Mouse (Mus musculus): ENCODE results near the gene Hoxa4. TPM values are rescaled to one million over a fixed set of nuclear protein-coding genes. Genes with fewer than 3 reads are reported as not detected.

The Hoxa4 gene
- total RNA-seq, 4 experiments from 2014 or later, result 1.9 to 3.3 (median 2.7) TPM

Small RNA genes lying within 50 kb of the gene (microRNA-seq; reads per million reads assigned to microRNA genes)
- 25.4 to 87.8 reads per million in 2 experiments for gene Mir196b

Other genes starting within 250 kb of the Hoxa4 start
- gene Skap2, start 179.2 kb downstream of the Hoxa4 start, total RNA-seq (2022), result 10 to 100 TPM; 43.7 to 73.2 (median 54.2) TPM
- 1 to 10 TPM in 1 of 4 experiments, under 1 TPM in 3; 0.23 to 1.1 (median 0.83) TPM for gene Hoxa1, start 33.4 kb downstream of the Hoxa4 start, total RNA-seq (2022)
- 1 to 10 TPM in 3 of 4 experiments, under 1 TPM in 1; 0.80 to 3.4 (median 2.6) TPM for gene Hoxa2, start 26.9 kb downstream of the Hoxa4 start, total RNA-seq (2022)
- under 1 TPM; 0.17 to 0.77 (median 0.42) TPM for gene 5730596B20Rik, start 14.3 kb downstream of the Hoxa4 start, total RNA-seq (2022)
- 10 to 100 TPM; 10.8 to 15.6 (median 13.3) TPM for gene Hoxa5, start 12.8 kb upstream of the Hoxa4 start, total RNA-seq (2022)
- gene Hoxa6, start 17.0 kb upstream of the Hoxa4 start, total RNA-seq (2022), result 1 to 10 TPM; 3.6 to 9.5 (median 5.2) TPM
- gene Hoxa3, start 21.6 kb upstream of the Hoxa4 start, total RNA-seq (2022), result 1 to 10 TPM; 2.9 to 9.8 (median 6.8) TPM
- 1 to 10 TPM in 2 of 4 experiments, under 1 TPM in 2; 0.49 to 2.8 (median 1.4) TPM for gene Gm28308, start 21.6 kb upstream of the Hoxa4 start, total RNA-seq (2022)
- gene Hoxa7, start 30.1 kb upstream of the Hoxa4 start, total RNA-seq (2022), result 10 to 100 TPM; 12.9 to 27.9 (median 19.1) TPM
- under 1 TPM in 3 of 4 experiments, not detected in 1; 0.27 to 0.56 (median 0.55) TPM for gene Hoxa9, start 39.3 kb upstream of the Hoxa4 start, total RNA-seq (2022)
- gene Hoxa10, start 49.1 kb upstream of the Hoxa4 start, total RNA-seq (2022), result under 1 TPM in 2 of 4 experiments, not detected in 2; 0.15 to 0.16 TPM
- gene Hoxa11, start 54.1 kb upstream of the Hoxa4 start, total RNA-seq (2022), result not detected
- not detected for gene Hoxa13, start 69.1 kb upstream of the Hoxa4 start, total RNA-seq (2022)
- gene Evx1, start 121.7 kb upstream of the Hoxa4 start, total RNA-seq (2022), result not detected